12 mouse cellular contexts compared by ENCODE assay signal in genomic region chr14:31025785-31026184, GRCm38 (mm10). TPM values are rescaled to one million over a fixed set of nuclear protein-coding genes. Genes with fewer than 3 reads are reported as not detected.
A peak's percentile ranks its signal among the peaks of the same experiment; 100 is the strongest.
DNase-seq lines count a peak whose midpoint lies in the region; ATAC-seq and TF ChIP-seq lines count a peak whose summit lies in the region.
"Had no signal": no experiment of that assay in that cellular context is flagged by ENCODE, and none has a peak within 500 bp of the region (broad histone marks: within the 10 kb centered on the region; RNA-seq: fewer than 3 reads in every experiment).

No protein-coding gene starts in this region.

- H3K27ac ChIP-seq in lung, embryonic 14.5 days (ENCODE audit: low read depth), result no peak overlapping the region
- H3K27ac ChIP-seq: forebrain, embryonic 12.5 days; intestine, embryonic 15.5 days had no signal

- H3K36me3 ChIP-seq in lung, embryonic 14.5 days (ENCODE audit: insufficient read depth), result peaks cover 81% of the 10 kb centered on the region
- peaks cover 17% of the 10 kb centered on the region for H3K36me3 ChIP-seq in splenic B cell, adult 2 months (ENCODE audit: control insufficient read depth, insufficient read depth, low read length, poor library complexity, severe bottlenecking)

- 83% methylated on average over 3 of the region's 3 CpGs for WGBS in lung, embryonic 14.5 days

- H3K4me2 ChIP-seq in lung, embryonic 14.5 days, result no peak overlapping the region
- H3K4me2 ChIP-seq: forebrain, embryonic 12.5 days; heart, embryonic 11.5 days; intestine, embryonic 15.5 days had no signal

- no peaks in the 10 kb centered on the region for H3K4me1 ChIP-seq in lung, embryonic 14.5 days (ENCODE audit: insufficient read depth)
- H3K4me1 ChIP-seq: intestine, embryonic 15.5 days had no signal

- no peak overlapping the region for H3K4me3 ChIP-seq in lung, embryonic 14.5 days (ENCODE audit: low read depth, low read length)
- H3K4me3 ChIP-seq: forebrain, embryonic 12.5 days; intestine, embryonic 15.5 days had no signal

- no peaks in the 10 kb centered on the region for H3K27me3 ChIP-seq in lung, embryonic 14.5 days (ENCODE audit: insufficient read depth, low read length)
- H3K27me3 ChIP-seq in splenic B cell, adult 2 months (ENCODE audit: control insufficient read depth, insufficient read depth, low read length, poor library complexity, severe bottlenecking), result no peaks in the 10 kb centered on the region
- H3K27me3 ChIP-seq: forebrain, embryonic 12.5 days; intestine, embryonic 15.5 days had no signal

- DNase-seq in embryo, embryonic 10 days (ENCODE audit: low spot score), result peak; percentile 41
- DNase-seq in embryo, embryonic 9.5 days (ENCODE audit: extremely low spot score), result no peak
- no peak for DNase-seq in lung, embryonic 14.5 days
- no peak for DNase-seq in lung, postnatal 4 days
- peak; percentile 77 for DNase-seq in ZHBTc4 (ENCODE audit: low read depth, low spot score)
- peak; percentile 46 for DNase-seq in splenic B cell, adult 2 months (ENCODE audit: low read depth, low spot score)
- no peak for DNase-seq in frontal cortex, postnatal 10 days (ENCODE audit: low spot score in 2 of 2)
- DNase-seq in right cerebral cortex, postnatal 36 days (ENCODE audit: low spot score in 2 of 2), result no peak
- DNase-seq: lung, postnatal 36 days had no signal

- no peaks in the 10 kb centered on the region for H3K9me3 ChIP-seq in lung, embryonic 14.5 days (ENCODE audit: low read depth, low read length)
- H3K9me3 ChIP-seq: forebrain, embryonic 12.5 days; intestine, embryonic 15.5 days had no signal

- peak; percentile 45 for TF ChIP-seq CTCF in lung, embryonic 14.5 days (IDR thresholded peaks at IDR 0.05; ENCODE audit: low read depth)

- no peak for ATAC-seq in lung, embryonic 14.5 days (ENCODE audit: insufficient read depth)
- ATAC-seq: intestine, embryonic 15.5 days had no signal

- no peak overlapping the region for H3K9ac ChIP-seq in lung, embryonic 14.5 days
- H3K9ac ChIP-seq: forebrain, embryonic 12.5 days; intestine, embryonic 15.5 days had no signal

RNA-seq across cellular contexts. Expression of gene Gnl3, which starts 6.8 kb away (rescaled TPM):
- 126 and 128 TPM in 2 replicates for polyA plus RNA-seq in lung, embryonic 14.5 days (2014; fragmentation: Nextera tagmentation; extraction: Ambion mirVana)

RNA-seq across cellular contexts. Expression of gene Pbrm1, which starts 6.8 kb away (rescaled TPM):
- polyA plus RNA-seq in lung, embryonic 14.5 days (2014; fragmentation: Nextera tagmentation; extraction: Ambion mirVana), result 101 and 110 TPM in 2 replicates

RNA-seq across cellular contexts. Expression of gene Spcs1, which starts 24.3 kb away (rescaled TPM):
- 352 and 383 TPM in 2 replicates for polyA plus RNA-seq in lung, embryonic 14.5 days (2014; fragmentation: Nextera tagmentation; extraction: Ambion mirVana)

RNA-seq across cellular contexts. Expression of gene Glt8d1, which starts 24.6 kb away (rescaled TPM):
- 69.1 and 69.6 TPM in 2 replicates for polyA plus RNA-seq in lung, embryonic 14.5 days (2014; fragmentation: Nextera tagmentation; extraction: Ambion mirVana)

Comparison
In these comparisons a context has a peak if more than half of its experiments do, and no peak if none do; other contexts are left out.
1. DNase-seq: peak in embryo, embryonic 10 days (single experiment), ZHBTc4 (single experiment) and splenic B cell, adult 2 months (single experiment); none in embryo, embryonic 9.5 days (single experiment), lung, embryonic 14.5 days (single experiment), lung, postnatal 4 days (0 of 2), frontal cortex, postnatal 10 days (0 of 2) and right cerebral cortex, postnatal 36 days (0 of 2).